Mouse (Mus musculus) limb, embryonic 13.5 days (tissue): ENCODE measurements at regions not wholly inside any gene's neighbourhood (a gene's known extent, or its start where the extent isn't known, plus 50 kb on each side); places are given as distances from the start of the nearest gene placed in this dataset.

Experiments
- ATAC-seq: fragments of 200-750 bp; cut with Nextera tagmentation; 2 replicates; pipeline ENCODE4 v1.8.0; 2017; ENCODE audit warnings: low read depth, moderate number of reproducible peaks, moderate TSS enrichment; ENCODE audit not compliant: low FRiP score
- H3K27ac ChIP-seq: fragments of 300-500 bp; sonication (generic); 2 replicates; pipeline ENCODE4 v1.5.1; 2015; ENCODE audit warnings: inconsistent platforms, mild to moderate bottlenecking, moderate library complexity
- H3K27me3 ChIP-seq: fragments of 300-500 bp; sonication (generic); 2 replicates; pipeline ENCODE4 v1.6.1; 2015; ENCODE audit warnings: mild to moderate bottlenecking, inconsistent platforms
- H3K36me3 ChIP-seq: fragments of 300-500 bp; sonication (generic); 2 replicates; pipeline ENCODE4 v1.6.1; 2015; ENCODE audit warnings: inconsistent platforms, mild to moderate bottlenecking, moderate library complexity
- H3K4me1 ChIP-seq: fragments of 300-500 bp; sonication (generic); 2 replicates; pipeline ENCODE4 v1.6.1; 2015; ENCODE audit warnings: inconsistent platforms
- H3K4me2 ChIP-seq: fragments of 300-500 bp; sonication (generic); replicated peaks from 2 replicates; pipeline ENCODE4 v1.6.1; 2015; ENCODE audit warnings: inconsistent platforms, mild to moderate bottlenecking, moderate library complexity
- H3K4me3 ChIP-seq: fragments of 300-500 bp; sonication (generic); 2 replicates; pipeline ENCODE4 v1.5.1; 2015; ENCODE audit warnings: moderate library complexity, mild to moderate bottlenecking, inconsistent platforms
- H3K9ac ChIP-seq: fragments of 300-500 bp; sonication (generic); 2 replicates; pipeline ENCODE4 v1.6.1; 2015; ENCODE audit warnings: mild to moderate bottlenecking, inconsistent platforms
- H3K9me3 ChIP-seq: fragments of 300-500 bp; sonication (generic); 2 replicates; pipeline ENCODE4 v1.6.1; 2016; ENCODE audit warnings: inconsistent platforms
- WGBS: fragments of 180-500 bp; shearing (Covaris S2); methylation state at CpG from one replicate; pipeline ENCODE4 v1.1.7; 2015; 5-methylcytosine and 5-hydroxymethylcytosine counted together

DNA sequence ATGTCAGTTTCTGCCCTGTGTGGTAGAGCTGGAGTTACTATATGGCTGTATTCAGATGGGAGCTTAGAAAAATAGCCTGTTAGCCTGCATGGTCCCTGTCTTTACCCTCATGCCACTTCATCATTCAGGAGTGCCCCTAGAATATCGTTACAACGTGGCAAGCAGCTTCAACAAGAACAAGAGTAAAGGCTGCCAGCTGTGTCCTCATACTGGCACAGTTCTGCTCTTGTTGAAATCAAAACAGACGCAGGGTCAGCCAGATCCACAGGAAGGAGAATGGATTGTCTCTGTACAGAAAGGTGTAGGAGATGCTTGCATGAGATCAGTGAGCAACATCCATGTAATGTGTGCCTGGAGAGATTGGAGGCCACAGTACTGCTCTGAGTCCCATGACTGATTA is 122.4 kb upstream of the Jade1 start:
- ATAC-seq = no peak
- no peak overlapping the region for H3K9ac ChIP-seq
- no peaks in the 10 kb centered on the region for H3K36me3 ChIP-seq
- no peaks in the 10 kb centered on the region for H3K9me3 ChIP-seq
- no peak overlapping the region for H3K4me3 ChIP-seq
- H3K27ac ChIP-seq = no peak overlapping the region
- peaks cover 8% of the 10 kb centered on the region for H3K4me1 ChIP-seq
- no peaks in the 10 kb centered on the region for H3K27me3 ChIP-seq
- 69% methylated on average over 3 of the region's 3 CpGs for WGBS
- H3K4me2 ChIP-seq = no peak overlapping the region

DNA sequence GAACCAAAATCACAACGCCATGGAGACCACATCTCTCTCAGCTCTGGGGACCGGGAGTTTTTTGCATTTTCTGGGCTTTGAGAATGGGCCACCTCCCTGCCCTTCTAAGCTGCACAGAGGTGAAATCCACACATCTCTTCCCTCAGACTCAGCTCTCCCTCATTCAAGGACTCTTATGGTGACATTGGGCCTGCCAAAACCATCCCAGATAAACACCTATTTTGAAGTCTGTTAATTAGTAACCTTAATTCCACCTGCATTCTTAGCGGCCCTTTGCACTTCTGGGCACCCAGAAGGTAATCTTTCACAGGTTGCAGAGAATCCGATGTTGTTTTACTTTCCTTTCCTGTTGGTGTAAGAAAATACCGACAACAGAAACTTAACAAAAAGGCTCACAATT is 123.2 kb upstream of the Jade1 start:
- Histone ChIP-seq H3K36me3 (no peaks in the 10 kb centered on the region), H3K4me1 (peaks cover 8% of the 10 kb centered on the region), H3K9ac (no peak overlapping the region), H3K9me3 (no peaks in the 10 kb centered on the region), H3K27ac (no peak overlapping the region), H3K4me2 (no peak overlapping the region), H3K4me3 (no peak overlapping the region), H3K27me3 (no peaks in the 10 kb centered on the region)
- WGBS = 74% methylated on average over 5 of the region's 5 CpGs
- ATAC-seq = no peak

DNA sequence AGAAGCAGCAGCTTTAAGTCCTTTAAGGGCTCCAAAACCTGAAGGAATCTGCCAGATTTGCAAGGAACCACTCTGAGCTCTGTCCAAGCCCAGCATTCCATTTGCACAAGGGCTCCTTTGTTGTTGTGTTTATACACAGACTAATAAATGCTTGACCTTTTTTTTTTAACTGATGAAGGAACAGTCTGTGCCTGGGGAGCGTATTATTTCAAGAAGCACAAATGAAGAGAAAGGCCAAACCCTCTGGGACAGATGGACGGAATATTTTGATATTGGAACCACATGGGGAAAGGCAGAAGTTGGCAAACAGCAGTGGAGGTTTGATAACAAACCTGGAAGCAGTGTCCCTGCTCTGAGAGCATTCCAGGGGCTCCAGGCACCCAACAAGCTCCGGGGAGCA is 125.3 kb upstream of the Jade1 start:
- 0 out of 2 replicates have a peak overlapping the region, but pooled peaks have one; percentile 3 for H3K4me2 ChIP-seq
- no peak overlapping the region for H3K9ac ChIP-seq
- peak; percentile 40; the same call in 1 of the 2 replicates for ATAC-seq
- peaks cover 8% of the 10 kb centered on the region for H3K4me1 ChIP-seq
- peak overlapping the region; percentile 67 for H3K27ac ChIP-seq
- no peaks in the 10 kb centered on the region for H3K27me3 ChIP-seq
- H3K4me3 ChIP-seq = no peak overlapping the region
- no peaks in the 10 kb centered on the region for H3K36me3 ChIP-seq
- 32% methylated on average over 3 of the region's 3 CpGs for WGBS
- H3K9me3 ChIP-seq = no peaks in the 10 kb centered on the region

DNA sequence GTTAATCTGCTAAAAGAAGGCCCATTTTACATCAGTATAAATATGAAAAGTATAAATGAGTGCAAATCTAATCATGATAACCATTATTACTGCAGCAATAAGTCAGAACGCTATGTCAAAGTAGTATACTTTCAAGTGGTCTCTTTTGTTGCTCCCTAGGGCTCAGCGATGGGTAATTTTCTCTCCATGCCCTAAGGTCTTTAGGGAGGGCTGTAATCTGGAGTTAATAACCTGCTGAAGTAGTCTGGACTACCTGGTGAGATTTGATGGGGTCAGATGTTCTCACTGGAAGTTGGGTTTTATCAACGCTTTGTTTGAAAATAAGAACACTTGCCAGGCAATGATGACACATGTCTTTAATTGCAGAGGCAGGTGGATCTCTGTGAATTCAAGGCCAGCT is 128.6 kb upstream of the Jade1 start:
- H3K36me3 ChIP-seq = no peaks in the 10 kb centered on the region
- no peak overlapping the region for H3K4me2 ChIP-seq
- peaks cover 21% of the 10 kb centered on the region for H3K4me1 ChIP-seq
- H3K4me3 ChIP-seq = no peak overlapping the region
- no peak overlapping the region for H3K9ac ChIP-seq
- no peak overlapping the region for H3K27ac ChIP-seq
- no peaks in the 10 kb centered on the region for H3K27me3 ChIP-seq
- WGBS = 53% methylated on average over 3 of the region's 3 CpGs
- no peak for ATAC-seq
- no peaks in the 10 kb centered on the region for H3K9me3 ChIP-seq

DNA sequence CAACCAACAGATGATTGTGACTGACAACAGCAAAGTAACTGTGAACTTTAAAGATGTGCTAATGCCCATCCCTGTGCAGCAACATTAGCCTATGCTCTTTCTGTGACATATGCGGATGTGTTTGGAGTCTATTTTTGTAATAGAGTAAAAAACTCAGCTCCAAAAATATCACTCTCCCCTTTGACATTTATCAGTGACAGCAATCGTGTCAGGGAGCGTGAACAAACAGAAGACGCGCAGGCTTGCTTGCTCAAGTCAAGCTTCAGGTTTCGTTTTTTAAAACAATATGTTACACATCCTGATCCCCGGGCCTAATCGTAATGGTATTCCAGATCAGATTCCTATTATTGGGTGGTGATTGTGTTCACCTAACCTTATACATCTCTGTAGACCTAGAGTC is 129.7 kb upstream of the Jade1 start:
- Histone ChIP-seq H3K27ac (no peak overlapping the region), H3K4me2 (no peak overlapping the region)
- WGBS = 90% methylated on average over 8 of the region's 8 CpGs

DNA sequence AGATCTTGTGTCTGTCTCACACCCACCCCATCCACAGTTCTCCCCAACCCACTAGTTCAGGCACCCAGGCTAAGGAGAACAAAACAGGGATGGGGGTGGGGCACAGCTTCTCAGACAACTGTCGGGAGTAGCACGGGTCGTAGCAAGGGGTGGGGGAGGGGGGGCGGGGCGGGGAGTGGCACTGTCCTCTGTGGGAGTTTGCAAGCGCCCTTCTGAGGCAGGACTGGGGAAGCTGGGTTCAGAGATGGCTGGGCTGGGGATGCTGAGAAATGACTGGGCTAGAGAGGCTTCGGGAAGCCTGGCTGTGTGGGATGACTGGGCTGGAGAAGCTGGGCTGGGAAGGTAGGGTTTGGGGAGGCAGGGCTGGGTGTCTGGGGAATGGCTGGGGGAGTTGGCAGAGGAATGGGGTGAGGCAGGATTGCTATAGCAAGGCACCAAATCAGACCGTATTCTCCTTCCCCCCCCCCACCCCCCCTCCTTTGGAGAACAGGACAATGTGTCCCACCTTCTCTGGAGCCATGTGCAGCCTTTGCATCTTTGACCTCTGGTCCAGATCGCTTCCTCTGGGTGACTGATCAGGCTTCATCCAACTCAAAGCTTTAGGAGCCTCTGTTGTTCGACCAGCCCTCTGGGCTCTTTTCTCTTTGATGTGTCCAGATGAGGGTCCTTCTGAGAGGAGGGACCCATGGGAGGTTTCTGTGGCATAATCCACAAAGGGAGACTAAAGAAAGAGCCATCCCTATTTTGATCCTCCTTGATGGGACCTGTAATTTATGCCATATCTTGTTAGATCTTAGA is 131.2 kb upstream of the Jade1 start:
- H3K27ac ChIP-seq = no peak overlapping the region
- peaks cover 12% of the 10 kb centered on the region for H3K4me1 ChIP-seq
- H3K4me2 ChIP-seq = no peak overlapping the region
- no peak overlapping the region for H3K4me3 ChIP-seq
- 17% methylated on average over 10 of the region's 10 CpGs for WGBS
- no peaks in the 10 kb centered on the region for H3K9me3 ChIP-seq
- ATAC-seq = no peak
- no peak overlapping the region for H3K9ac ChIP-seq
- H3K36me3 ChIP-seq = no peaks in the 10 kb centered on the region
- H3K27me3 ChIP-seq = no peaks in the 10 kb centered on the region

More for the DNA sequence above, 129.7 kb upstream of the Jade1 start:
- Histone ChIP-seq H3K4me3 (no peak overlapping the region), H3K36me3 (no peaks in the 10 kb centered on the region), H3K4me1 (peaks cover 21% of the 10 kb centered on the region), H3K27me3 (no peaks in the 10 kb centered on the region), H3K9me3 (no peaks in the 10 kb centered on the region), H3K9ac (no peak overlapping the region)
- no peak for ATAC-seq

DNA sequence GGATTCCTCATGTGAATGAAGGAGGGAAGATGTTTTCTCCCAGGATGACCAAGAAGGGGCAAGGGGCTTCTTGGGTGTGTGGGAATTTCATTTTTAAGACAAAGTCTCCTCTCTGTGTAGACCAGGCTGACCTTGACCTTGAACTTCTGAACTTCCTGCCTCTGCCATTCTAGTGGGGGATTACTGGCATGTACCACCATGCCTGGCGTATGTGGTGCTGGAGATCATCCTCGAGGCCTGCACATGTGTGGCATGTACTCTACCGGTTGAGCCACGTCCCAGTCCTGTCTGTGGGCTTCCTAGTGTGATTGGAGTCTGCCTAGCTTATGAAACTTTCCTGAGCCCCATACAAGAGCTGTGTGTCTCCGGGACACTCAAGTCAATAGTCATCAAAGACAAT is 131.9 kb upstream of the Jade1 start:
- H3K4me3 ChIP-seq = no peak overlapping the region
- no peak overlapping the region for H3K4me2 ChIP-seq
- H3K36me3 ChIP-seq = no peaks in the 10 kb centered on the region
- no peak overlapping the region for H3K27ac ChIP-seq
- no peaks in the 10 kb centered on the region for H3K9me3 ChIP-seq
- H3K9ac ChIP-seq = no peak overlapping the region
- no peaks in the 10 kb centered on the region for H3K27me3 ChIP-seq
- ATAC-seq = no peak
- H3K4me1 ChIP-seq = peaks cover 12% of the 10 kb centered on the region
- 46% methylated on average over 5 of the region's 5 CpGs for WGBS

DNA sequence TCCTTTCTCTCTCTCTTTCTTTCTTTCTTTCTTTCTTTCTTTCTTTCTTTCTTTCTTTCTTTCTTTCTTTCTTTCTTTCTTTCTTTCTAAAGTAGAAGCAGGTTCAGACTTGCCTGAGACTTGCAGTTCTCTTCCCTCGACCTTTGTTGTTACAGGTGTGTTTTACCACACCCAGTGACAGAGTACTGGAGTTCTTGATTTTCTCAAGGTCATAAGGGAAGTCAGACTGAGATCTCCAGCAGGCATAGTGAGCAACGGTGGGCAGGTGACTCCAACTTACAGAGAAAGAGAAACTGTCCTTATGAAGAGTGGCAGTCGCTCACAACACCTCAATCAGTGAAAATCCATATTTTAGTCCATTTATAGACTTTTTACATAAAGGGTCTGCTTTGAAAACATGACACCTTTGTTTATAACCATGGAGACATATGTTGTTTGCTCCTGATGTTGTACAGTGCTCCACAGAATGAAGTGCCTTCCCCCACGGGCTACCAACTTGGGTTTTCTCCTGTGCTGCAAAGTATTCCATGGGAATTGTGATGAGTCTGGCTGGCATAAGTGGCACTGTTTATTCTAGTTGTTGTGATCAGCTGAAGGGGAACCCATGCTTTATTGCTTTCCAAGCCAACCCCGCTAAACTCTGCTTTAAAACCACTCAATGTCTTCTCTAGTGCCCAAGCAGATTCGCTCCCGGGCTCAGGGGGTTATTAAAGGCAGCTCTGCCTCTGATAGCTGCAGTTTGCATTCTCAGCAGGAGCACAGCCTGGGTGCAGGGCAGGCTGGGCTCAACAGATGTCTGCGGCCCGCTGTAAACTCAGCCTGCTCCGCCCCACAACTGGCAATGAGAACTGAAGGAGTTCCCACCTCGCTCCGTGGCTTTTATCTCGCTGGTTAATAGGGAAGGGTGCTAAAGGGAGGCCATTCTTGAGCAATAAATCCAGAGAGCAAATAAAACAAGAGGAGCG is 132.6 kb upstream of the Jade1 start:
- Histone ChIP-seq H3K36me3 (no peaks in the 10 kb centered on the region), H3K9me3 (no peaks in the 10 kb centered on the region), H3K4me3 (no peak overlapping the region), H3K4me1 (peaks cover 12% of the 10 kb centered on the region), H3K4me2 (0 out of 2 replicates have a peak overlapping the region, but pooled peaks have one; percentile 14), H3K27ac (no peak overlapping the region), H3K9ac (no peak overlapping the region), H3K27me3 (no peaks in the 10 kb centered on the region)
- WGBS = 12% methylated on average over 14 of the region's 14 CpGs
- no peak; the same call in 1 of the 2 replicates for ATAC-seq

DNA sequence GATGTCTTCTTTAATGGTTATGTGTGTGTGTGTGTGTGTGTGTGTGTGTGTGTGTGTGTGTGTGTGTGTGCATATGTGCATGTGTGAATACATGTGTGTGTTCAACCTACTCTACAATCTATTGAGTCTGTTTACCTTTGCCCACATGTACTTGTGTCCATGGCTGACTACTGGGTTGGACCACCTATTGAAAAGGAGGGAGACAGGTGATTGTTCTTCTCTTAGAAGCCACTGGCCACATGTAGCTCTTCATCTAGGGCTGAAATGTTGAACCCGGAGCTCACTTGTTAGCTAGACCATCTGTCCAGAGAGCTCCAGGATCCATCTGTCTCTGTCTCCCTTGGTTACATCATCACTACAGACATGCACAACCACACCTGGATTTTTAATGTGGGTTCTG is 141.8 kb upstream of the Jade1 start:
- Histone ChIP-seq H3K4me2 (no peak overlapping the region), H3K9ac (no peak overlapping the region), H3K4me1 (peaks cover 7% of the 10 kb centered on the region), H3K9me3 (peaks cover 3% of the 10 kb centered on the region; the same call in 1 of the 2 replicates), H3K27ac (no peak overlapping the region), H3K4me3 (no peak overlapping the region), H3K36me3 (no peaks in the 10 kb centered on the region), H3K27me3 (no peaks in the 10 kb centered on the region)
- ATAC-seq = no peak
- WGBS = 92% methylated on average over 1 of the region's 1 CpGs

DNA sequence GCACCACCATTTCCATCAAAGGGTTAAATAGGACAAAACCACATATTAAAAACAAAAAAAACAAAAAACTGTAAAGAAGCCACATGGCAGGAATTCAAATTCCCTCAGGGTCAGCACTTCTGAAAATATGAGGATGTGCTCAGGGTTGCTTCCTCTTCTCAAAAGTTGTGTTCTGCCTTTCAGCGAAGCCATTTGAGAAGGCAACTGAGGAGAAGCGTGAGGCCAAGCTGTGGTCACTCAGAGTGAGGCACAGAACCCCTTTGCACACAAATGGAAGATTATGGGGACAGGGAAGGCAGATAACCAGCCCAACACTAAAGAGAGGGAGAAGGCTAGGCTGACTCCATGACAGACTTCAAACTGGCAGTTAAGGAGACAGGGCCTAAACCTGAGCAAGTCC is 142.8 kb upstream of the Jade1 start:
- Histone ChIP-seq H3K9ac (no peak overlapping the region), H3K27ac (no peak overlapping the region), H3K9me3 (peaks cover 3% of the 10 kb centered on the region; the same call in 1 of the 2 replicates), H3K27me3 (no peaks in the 10 kb centered on the region), H3K36me3 (no peaks in the 10 kb centered on the region), H3K4me2 (no peak overlapping the region), H3K4me3 (no peak overlapping the region), H3K4me1 (peaks cover 12% of the 10 kb centered on the region)
- no peak for ATAC-seq
- WGBS = 86% methylated on average over 2 of the region's 2 CpGs

DNA sequence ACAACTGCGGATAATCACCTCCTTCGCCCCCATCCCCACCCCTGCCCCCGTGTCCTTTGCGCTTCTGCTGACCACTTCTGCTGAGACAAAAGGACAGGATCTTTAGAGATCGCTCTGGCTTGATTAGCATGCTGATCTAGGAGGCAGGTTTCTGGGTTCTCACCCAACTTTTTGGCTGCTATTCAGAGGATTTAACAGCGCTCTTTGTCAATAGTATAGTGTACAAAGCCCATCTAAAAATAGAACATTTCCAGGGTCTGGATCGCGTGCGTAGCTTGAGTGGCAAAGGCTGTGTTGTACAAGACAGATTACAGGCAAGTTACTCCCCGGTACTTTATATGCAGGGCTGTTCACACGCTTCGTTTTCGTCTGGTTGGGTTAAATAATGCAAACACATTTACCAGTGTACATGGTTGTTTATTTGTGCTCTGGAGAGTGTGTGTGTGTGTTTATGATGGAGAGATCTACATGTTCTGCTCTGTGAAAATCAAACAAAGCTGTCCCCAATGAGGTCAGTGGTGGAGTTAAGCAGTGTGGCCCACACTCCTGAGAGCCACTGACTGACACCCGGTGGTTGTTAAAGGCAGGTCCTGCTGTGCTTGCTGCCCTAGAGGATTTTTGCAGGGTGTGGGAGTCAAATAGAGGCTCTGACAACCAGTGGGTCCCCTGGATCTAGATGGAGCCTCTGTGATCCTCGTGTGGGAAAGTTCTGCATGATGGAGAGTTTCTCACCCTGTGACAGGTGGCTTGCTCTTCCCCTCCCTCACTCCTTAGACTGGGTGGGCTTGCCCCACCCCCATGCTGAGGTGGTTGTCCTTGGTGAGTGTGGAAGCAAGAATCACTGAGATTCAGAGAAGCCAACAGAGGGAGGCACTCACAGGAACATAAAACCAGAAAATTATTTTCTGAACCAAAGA is 146.5 kb upstream of the Jade1 start:
- ATAC-seq = peak; percentile 45; the same call in 1 of the 2 replicates
- H3K4me2 ChIP-seq = peak overlapping the region; percentile 66
- peak overlapping the region; percentile 39 for H3K4me3 ChIP-seq
- peak overlapping the region; percentile 46; the same call in 1 of the 2 replicates for H3K9ac ChIP-seq
- H3K36me3 ChIP-seq = no peaks in the 10 kb centered on the region
- WGBS = 18% methylated on average over 15 of the region's 15 CpGs
- H3K27me3 ChIP-seq = no peaks in the 10 kb centered on the region
- peaks cover 12% of the 10 kb centered on the region for H3K4me1 ChIP-seq
- H3K9me3 ChIP-seq = no peaks in the 10 kb centered on the region
- H3K27ac ChIP-seq = no peak overlapping the region
